Mouse (Mus musculus) spleen, postnatal 4 days (tissue): Measurements from ENCODE around the gene Raver2.

ENCODE experiments used
- DNase-seq, 2 experiments: peaks; one replicate each; pipeline ENCODE4 v3.0.0; 2022; ENCODE audit warnings: low spot score in 2 of 2

Raver2 gene

DNA sequence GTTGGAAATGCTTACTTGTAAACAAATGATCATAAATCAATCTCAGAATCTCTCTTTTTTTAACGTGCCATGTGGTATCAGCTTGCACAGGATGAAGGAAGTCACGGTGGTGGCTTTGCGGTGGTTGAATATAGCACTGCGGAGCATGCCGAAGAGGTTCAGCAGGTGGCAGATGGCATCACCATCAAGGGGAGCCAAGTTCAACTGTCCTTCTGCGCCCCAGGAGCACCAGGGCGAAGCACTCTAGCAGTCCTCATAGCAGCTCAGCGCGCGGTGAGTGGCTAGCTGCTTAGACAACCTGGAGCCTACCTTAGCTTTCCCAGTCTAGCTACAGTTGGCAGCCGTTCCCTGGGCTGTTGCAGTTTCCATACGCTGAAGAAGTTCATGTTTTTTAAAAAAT, 38.3 kb downstream of the Raver2 start:
- no peak for DNase-seq

- DNase-seq: no peak
Measured at GRCm38 (mm10) chr4:101121002-101121401, 52.2 kb downstream of the Raver2 start.

DNA sequence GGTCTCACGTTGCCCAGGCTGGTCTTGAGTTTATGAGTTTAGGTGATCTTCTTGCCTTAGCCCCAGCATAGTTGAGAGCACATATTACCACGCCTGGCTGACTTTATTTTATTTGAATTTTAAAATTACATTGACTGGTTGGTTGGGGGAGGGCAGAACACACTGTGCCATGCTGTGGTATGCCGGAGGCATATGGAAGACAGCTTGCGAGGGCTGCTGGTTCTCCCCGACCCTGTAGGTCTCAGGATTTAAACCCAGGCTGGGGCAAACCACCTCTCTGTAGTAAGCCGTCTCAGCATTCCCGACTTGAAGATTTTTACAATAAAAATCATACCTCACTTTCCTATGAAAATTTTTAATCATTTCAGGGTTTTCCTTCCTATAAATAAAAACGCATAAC, 66.2 kb downstream of the Raver2 start:
- no peak for DNase-seq

DNA sequence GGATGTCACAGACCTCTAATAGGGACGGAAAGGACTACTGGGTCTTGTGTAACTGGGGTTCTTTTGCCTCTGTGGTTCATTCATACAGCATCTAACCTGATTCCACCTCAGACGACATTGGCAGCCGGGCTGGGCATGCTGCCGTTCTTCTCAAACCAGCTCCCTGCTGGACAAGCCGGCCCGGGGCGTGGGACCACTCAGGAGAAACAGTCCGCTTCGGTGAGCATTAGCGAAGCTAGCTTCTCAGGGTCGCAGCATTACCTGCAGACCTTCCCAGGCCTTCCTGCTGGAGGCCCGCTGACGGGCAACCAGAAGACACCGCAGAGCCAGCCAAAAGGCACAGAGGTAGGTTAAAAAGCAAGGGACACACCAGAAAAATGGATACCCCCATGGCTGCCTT, 67.1 kb downstream of the Raver2 start:
- no peak for DNase-seq

DNA sequence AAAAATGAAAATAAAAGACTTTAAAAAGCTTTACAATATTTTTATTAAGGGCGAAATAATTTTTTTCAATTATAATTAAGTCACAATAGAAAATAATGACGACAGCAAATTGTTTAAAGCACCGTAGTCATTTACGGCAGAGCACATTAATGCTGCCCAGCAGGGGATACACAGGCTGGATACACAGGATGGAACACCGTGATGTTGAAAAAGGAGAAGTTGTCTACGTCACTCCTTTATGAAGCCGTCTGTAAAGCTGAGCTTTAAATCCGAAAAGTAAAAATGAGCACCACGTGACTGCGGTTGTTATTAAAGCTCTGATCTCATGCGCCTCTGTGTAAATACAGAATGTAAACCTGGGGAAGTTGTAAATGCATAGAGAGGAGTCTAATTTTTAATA, 69.2 kb downstream of the Raver2 start:
- DNase-seq: no peak

GRCm38 (mm10) chr4:101141768-101142167, 73.0 kb downstream of the Raver2 start:
- no peak for DNase-seq

DNA sequence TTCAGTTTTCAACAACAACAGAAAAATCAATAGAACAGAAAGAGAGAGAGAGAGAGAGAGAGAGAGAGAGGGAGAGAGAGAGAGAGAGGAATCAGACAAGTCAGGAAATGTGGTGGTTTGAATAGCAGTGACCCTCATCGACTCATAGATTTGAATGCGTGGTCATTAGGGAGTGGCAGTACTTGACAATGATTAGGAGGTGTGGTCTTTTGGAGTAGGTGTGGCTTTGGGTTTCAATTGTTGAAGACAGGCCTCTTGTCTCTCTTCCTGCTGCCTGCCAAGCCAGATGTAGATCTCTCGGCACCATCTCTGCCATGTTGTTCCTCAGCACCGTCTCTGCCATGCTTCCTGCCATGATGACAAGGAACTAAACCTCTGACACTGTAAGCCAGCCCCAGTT, 75.1 kb downstream of the Raver2 start:
- DNase-seq: no peak

DNA sequence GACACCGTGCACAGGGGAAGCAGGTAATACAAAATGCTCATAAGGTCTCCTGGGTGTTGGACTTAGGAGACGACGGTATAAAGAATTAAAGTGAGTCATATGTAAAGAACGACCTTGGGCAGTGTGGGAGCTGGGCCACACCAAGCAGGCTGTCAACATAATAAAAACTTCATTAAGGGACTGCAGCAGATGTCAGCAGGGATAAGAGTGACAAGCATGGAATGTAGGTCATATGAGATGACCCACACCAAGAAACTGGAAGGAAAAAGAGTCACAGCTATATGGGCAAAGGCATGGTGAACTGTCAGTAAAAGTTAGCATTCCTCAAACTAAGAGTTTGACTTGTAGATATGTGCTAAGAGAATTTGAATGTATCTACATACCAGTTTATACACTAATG, 75.6 kb downstream of the Raver2 start:
- no peak for DNase-seq

- DNase-seq: no peak
Measured at GRCm38 (mm10) chr4:101144790-101145189, 76.0 kb downstream of the Raver2 start.

DNA sequence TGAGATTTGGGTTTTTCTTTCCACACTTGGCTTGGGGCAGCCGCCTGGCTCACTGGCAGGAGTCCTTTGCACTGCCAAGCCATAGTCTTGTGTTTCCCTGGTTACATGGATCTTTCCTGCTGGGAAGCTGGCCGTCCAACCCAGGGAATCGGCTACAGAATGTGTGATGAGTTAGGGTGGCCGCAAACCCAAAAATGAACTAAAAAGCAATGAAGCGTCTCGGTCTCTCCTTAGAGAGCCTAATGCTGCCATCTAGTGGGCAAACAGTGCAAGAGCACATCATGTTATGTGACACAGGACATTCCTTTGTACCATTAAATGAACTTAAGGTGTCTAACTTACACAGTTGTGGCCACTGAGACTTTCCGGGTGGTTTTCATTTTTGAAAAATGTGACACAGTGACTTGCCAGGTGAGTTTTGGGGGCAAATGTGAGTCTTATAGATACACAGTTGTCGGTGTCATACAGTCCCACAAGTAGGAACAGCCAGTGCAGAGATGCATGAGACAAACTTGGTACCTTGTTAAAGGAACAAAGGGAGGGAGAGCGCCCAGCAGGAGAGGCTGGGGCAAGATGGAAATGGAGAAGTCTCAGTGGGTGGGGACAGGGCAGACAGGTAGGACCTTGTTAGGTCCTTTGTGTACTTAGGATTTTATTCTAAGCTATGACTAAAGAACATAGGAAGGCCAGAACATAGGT, 77.4 kb downstream of the Raver2 start:
- DNase-seq: peak; percentile 50 to 75

DNA sequence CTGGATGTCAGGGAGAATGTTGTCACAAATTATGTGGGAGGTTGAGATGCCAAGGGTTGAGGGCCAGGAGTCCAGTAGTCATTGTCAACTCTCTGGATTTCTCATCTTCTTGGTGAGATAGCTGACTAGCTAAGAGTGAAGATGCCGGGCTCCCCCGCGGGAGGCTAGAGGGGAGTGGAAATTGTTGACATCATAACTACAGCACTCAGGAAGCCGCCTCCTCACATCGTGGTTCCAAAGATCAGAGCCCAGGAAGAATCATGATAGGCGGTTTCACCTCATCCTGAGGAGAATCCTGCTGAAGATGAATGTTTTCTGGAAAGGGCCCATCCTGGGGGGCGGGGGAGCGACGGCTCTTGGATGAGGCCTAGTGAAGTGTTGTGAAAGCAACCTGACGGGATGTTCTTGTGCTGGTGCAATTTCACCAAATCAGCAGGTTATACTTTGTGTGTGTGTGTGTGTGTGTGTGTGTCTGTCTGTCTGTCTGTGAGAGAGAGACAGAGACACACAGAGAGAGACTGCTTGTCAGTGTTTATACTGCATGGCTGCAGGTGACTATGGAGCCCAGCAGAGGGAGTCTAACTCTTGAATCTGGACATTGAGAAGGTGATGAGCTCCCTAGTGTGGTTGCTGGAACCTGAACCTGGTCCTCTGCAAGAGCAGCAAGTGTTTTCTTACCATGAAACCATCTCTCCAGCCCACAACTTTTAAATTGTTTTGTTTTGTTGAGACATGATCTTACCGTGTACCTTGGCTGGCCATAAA, 78.3 kb downstream of the Raver2 start:
- no peak for DNase-seq

GRCm38 (mm10) chr4:101155541-101155940, 86.8 kb downstream of the Raver2 start:
- no peak for DNase-seq

DNA sequence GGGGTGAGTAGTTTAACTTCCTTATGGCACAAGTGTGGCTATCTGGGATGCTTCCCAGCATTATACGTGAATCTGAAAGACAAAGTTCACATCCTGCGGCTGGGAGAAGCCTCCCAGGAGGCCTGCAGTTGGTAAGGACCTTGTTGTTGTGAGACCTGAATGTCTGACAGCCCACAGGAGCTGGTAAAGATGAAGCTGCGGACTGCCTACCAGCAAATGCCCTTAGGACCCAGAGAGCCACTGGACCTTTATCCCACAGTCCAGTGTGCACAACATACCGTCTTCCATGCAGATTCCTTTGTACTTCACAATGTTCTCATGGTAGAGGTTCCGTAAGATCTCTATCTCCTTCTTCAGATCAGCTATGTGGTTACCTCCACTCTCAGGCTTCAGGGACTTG, 88.7 kb downstream of the Raver2 start:
- no peak for DNase-seq

DNA sequence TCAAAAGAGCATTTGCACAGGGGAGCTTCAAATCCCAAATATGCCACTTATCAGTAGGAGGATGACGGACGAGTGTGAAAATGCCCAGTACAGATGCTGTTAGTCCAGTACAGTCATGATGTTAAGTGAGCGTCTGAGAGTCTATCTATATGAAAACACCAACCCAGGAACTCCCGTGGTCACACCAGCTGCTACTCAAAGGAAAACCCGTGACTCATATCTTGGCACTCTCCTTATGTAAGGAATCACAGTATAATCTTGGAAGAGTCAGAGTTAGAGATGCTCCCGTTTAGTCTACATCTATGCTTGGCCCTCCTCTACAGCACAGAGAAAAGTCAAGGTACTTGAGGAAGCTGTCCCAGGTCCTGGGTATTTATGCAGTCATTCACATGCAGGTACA, 89.5 kb downstream of the Raver2 start:
- DNase-seq: no peak

DNA sequence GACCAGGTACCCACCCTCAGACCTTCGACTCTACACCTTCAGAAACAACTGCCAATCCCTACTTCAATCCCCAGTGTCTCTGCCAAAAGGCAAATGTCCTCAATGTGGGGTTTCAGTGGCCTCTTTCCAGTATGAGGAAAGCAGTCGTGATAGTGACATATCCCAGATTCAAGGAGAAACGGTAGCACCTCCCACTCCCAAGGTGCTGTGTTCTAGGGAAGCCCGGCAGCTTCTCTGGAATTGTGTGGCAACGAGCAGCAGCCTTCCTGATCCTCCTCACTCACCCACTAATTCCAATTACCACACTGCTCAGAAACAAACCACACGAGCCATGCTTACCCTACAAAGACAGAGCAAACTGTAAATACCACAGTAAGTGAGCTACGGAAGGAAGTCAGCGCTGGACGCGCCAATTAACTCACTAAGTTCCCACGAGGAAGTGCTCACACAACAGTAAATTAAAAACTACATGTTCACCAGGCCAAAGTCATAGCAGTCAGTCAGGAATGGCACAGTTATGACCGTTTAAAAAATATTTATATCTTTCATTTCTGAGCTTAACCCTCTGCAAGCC, 90.5 kb downstream of the Raver2 start:
- DNase-seq: no peak

GRCm38 (mm10) chr4:101160821-101161220, 92.0 kb downstream of the Raver2 start:
- no peak for DNase-seq

GRCm38 (mm10) chr4:101164189-101164588, 95.4 kb downstream of the Raver2 start:
- no peak for DNase-seq

- DNase-seq: no peak
Measured at GRCm38 (mm10) chr4:101164673-101165072, 95.9 kb downstream of the Raver2 start.

- no peak for DNase-seq
Measured at GRCm38 (mm10) chr4:101165776-101166175, 97.0 kb downstream of the Raver2 start.

GRCm38 (mm10) chr4:101167777-101168176, 99.0 kb downstream of the Raver2 start:
- DNase-seq: no peak

DNA sequence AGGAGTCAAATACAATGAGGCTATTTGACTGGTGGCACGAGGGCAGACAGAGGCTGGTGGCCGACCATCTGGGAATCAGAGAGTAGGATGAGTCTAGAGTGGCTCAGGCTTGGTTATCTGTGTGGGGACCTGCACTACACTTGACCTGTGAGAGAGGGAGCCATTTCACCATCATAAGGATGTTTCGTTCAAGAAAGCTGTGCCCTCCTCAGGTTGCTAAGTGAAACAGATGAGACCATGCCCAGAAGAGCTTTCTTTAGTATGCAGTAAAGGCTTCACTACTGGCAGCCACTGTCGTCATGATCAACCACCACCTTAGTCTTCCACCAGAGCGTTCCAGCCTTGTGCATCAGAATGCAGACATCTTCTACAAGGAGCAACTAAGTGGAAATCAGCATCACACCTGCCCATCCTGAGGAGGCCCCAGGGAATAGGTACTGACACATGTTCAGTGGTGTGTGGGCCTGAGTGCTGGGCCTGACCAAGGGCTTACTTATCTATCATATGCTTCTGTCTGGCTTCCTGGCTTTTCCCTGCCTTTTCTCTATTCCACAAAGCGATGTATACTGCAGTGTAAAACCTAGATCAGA, 99.5 kb downstream of the Raver2 start:
- peak in 1 of 2 experiments; percentile 43 for DNase-seq

- DNase-seq: no peak
Measured at GRCm38 (mm10) chr4:101172738-101173137, 104.0 kb downstream of the Raver2 start.
